Mouse (Mus musculus): Measurements from ENCODE around the gene Lta.
"Not testable (repeated sequence)": the region's sequence is repeated elsewhere in the genome, so short reads cannot be mapped to it uniquely, and the experiment has no call there.

The Lta gene

DNA sequence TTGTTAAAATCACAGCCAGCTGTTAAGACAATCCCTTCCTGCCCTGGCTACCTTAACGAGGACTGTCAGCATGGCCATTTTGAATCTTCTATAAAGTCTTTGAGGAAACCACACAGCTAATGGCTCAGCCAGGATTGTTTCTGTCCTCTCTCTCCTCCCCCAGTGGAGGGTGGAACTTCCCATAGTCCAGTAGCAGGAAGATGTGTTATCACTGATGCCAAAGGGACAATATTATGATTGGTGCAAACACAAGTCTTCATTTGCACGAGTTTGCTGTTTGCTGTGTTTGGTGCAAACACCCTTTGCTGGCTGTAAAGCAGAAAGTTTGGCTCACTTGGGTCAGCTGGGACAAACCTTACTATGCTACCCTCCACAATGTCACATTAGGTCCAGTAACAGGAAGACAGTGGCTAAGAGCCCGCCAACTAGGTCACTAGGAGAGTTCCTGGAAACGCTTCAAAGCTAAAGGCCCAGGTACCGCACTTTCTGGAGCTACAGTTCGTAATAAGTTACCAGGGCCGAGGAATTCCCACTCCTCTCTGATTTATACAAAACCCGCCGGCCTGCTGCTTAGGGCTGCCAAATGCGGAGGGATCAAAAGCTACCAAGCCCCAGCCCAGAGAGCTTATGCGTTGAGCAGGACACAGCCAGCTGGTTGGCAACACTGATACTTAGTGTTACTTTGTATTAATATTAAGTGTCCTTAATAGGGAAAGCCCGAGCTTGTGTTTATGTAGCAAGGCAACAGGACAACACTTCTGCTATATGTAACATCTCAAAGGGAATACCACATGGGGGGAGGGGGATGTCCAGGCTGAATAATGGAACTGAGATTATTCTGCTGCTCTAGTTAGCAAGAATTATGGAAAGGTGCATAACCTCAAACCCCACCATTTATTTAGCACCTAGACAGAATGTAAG, 35.5 kb upstream of the Lta start:
- no peak for DNase-seq (ENCODE audit: low spot score in 2 of 2)

DNA sequence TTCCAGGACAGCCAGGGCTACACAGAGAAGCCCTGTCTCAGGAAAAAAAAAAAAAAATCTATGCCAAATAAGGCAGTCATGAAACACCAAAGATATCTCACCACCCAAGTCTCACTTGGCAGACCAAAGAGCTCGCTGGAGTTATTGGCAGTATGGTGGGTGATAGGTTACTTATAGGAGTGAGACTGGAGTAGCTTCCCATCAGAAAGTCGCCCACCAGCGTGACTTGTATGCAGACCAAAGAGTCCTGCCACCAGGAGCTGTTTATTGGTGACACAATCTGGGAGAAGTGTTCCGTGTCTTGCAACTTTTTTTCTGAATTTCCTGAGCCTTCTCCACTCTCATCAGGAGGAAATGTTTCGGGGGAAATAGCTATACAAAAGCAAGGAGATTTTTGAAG, 34.5 kb upstream of the Lta start:
- DNase-seq (ENCODE audit: low spot score in 2 of 2): no peak

DNA sequence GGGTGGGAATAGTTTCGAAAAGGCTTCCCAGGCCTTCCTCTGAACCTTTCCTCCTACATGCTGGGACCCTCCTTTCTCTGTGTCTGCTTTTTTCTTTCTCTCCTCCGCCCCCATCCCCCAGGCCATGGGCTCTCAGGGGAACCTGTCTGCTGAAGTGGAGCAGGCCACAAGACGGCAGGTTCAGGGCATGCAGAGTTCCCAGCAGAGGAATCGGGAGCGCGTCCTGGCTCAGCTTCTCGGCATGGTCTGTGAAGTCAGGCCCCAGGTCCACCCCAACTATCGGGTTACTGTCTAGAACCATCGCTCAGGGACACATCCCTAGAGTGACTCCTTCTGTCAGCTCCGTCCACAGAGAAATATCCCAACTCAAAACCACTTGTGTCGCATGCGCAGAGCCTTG, 32.4 kb upstream of the Lta start:
- DNase-seq (ENCODE audit: low spot score in 2 of 2): no peak

DNA sequence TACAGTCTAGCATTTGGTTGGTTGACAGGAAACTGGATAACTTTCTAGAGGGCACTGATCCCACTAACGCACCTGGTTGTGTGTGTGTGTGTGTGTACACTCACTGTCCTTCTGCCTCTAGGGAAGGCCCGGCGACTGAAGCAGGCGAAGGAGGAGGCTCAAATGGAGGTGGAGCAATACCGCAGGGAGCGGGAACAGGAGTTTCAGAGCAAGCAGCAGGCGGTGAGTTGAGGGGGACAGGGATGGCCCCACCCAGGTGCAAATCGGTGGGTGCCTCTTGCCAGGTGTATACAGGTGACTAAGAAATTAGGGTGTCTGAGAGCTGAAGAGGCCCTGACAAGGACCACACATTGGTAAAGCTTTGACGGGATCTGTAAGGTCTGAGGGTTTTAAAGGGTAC, 31.8 kb upstream of the Lta start:
- DNase-seq (ENCODE audit: low spot score in 2 of 2): no peak

DNA sequence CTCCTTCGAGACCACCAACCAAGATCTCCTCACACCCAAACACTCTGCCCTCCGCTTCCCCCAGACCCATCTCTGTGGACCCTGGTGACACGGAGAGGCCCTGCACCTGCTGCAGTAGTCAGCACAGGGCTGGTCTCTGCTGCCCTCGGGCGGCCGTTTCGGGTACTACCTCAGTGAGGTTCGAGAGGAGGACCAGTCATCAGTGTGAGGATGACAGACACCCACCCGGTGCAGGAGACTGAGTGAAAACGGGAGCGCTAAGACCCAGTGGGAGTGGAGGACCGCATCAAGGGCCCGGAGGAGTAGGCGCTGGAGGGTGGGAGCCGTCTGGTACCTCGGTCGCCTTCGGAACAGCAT, 31.2 kb upstream of the Lta start:
- DNase-seq (ENCODE audit: low spot score in 2 of 2): peak; percentile 87 to 98

DNA sequence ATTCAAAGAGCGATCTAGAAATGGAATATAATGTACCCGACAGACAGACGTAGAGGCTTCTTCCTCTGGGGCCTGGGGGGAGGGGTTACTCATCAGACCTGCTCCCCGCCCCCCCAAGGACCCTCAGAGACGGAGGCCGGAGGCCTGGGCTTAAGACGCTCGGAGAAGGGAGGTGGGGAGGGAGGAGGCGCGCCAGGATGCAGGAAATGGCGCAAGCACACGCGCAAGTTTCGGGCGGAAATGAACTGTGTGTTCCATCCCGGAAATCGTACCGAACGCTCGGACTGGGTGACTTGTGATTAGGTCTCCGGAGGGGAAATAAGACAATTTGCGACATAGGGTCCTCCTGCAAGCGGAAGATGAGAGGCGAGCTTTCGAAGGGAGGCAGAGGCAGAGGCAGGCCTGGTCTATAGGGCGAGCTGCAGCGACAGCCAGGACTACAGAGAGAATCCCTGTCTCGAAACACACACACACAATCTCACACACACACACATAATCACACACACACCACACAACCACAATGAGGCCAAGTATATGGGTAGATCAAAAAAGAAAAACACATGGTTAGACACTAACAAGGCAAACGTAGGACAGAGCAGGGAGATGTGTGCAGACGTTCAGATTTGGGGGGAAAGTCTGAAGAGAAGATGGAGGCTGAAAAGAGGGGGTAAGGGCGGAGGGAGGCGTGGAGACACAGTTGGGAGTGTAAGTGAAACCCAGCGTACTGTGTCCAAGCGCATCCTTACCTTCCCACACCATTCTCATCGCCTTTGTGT, 30.7 kb upstream of the Lta start, which contains the start of gene Nfkbil1:
Gene Nfkbil1 (minus strand): TSS at position 179 of the 776 bp plus-strand sequence.
- DNase-seq (ENCODE audit: low spot score in 2 of 2): peak; percentile 88 to 90

DNA sequence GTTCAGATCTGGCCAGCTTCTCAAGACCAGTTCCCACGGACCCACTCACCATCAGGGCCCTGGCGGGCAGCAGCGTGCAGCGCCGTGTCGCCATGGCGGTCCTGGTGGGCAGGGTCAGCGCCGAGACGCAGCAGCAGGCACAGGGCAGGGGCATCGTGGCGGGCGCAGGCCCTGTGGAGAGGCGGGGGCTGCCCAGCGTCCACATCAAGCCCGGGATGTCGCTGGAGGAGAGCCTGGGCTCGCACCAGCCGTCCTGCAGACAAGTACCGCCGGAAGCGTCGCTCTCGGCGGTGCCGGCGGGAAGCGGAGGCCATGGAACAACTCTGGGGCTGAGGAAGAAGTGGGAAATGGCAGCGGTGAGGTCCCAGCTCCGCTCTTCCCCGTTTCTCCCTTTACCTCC, 29.8 kb upstream of the Lta start:
- DNase-seq (ENCODE audit: low spot score in 2 of 2): peak in 1 of 2 experiments; percentile 43

DNA sequence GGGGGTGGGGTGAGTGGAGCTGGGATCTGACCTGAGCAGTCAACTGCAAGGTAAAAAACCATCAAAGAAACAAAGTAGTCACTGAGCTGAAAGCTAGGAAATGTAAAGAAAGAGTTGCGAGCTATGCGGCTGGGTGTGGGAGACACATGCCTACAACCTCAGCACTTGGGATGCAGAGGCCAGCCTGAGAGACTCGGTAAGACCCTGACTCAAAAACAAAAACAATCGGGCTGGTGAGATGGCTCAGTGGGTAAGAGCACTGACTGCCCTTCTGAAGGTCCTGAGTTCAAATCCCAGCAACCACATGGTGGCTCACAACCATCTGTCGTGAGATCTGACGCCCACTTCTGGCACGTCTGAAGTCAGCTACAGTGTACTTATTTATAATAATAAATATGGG, 28.9 kb upstream of the Lta start:
- DNase-seq (ENCODE audit: low spot score in 2 of 2): not testable (repeated sequence)

DNA sequence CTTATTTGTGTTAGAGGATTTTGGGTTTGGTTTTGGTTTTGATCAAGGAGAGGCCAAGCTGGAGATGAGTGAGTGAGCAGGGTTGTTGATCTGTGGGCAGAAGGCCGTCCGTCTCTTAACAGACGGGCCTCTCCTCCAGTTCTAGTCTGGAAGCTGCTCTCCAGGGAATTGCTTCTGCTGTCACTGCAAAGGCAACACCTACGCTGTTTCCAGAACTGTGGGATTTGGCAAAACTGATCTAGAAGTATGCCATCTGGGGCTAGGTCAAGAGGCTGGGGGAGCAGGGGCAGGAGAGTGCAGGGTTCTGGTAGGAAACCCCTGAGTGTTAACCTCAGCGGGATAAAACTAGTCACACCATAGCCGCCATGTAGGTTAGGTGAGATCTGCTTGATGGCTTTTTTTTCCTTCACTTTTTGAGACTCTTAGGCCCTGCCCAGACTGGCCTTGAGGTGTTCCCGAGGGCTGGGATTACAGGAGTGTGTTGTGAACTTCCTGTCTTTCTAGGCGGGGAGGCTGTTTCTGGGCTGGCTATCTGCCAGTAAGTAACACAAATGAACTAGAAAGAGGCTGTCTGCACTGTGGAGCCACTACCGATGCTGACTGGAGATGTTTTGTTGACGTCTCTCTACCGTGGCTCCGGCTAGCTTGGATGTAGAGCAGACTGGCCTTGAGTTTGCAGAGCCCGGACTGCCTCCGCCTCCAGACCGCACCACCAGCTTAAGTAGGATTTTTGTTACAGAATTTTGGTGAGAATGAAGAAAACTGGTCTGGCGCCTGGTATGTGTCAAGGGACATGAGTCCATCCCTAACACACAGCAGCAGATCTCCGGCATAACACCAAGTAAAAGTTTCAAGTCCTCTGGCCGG, 28.2 kb upstream of the Lta start, which contains the start of gene Atp6v1g2:
Gene Atp6v1g2 (plus strand): TSS at position 547 of the 867 bp plus-strand sequence.
- no peak for DNase-seq (ENCODE audit: low spot score in 2 of 2)

DNA sequence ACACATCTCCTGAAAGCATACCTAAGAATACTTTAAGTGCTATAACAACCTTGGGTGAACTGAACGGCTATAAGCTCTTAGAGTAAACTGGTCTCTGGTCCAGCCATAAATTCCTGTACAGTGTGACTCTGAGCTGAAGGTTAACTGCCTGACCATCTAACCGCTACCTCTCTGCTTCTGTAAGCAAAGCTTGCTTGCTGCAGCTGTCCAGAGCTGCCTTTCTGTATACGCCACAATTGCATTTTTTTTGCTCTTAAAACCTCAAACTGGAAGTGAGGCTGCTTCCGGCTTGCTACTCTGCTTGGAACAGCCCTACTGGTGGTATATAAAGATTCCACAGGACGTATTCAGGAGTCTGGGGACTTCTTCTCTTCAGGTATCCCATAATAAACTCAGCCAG, 27.5 kb upstream of the Lta start:
- no peak for DNase-seq (ENCODE audit: low spot score in 2 of 2)

DNA sequence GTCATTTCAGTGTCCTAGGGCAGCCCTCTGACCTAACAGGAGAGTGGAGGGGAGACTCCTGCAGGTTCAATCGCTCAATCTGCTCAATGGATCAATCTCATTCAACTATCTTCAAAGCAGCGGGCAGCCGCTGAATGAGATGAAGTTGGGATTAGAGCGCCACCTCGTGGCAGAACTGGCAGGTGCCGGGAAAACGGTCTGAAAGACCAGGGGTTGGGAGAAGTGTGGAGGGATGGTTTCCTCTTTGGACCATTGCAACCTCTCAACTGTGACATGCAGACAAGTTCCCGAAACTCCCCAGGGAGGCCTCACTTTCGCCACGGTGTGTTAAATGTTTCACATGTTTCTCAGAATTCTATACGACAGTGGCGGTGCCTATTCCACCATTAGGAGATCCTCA, 26.9 kb upstream of the Lta start:
- DNase-seq (ENCODE audit: low spot score in 2 of 2): peak; percentile 69 to 91

DNA sequence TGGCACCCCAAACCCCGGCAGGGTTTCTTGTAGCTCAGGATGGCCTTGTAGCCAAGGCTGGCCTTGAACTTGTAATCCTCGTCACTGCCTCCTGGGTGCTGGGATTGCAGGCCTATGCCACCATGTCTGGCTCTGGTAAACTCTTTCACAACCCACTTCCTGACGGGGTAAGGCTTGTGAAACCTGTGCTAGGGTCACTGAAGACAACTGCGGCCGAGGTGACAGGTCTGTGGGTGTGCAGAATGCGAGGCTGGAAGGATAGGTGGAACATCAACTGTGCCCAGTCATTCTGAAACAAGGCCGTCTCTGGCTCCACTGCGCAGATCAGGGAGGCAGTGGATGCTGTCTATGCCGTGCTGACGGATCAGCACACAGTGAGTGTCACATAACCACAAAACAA, 25.9 kb upstream of the Lta start:
- DNase-seq (ENCODE audit: low spot score in 2 of 2): no peak

DNA sequence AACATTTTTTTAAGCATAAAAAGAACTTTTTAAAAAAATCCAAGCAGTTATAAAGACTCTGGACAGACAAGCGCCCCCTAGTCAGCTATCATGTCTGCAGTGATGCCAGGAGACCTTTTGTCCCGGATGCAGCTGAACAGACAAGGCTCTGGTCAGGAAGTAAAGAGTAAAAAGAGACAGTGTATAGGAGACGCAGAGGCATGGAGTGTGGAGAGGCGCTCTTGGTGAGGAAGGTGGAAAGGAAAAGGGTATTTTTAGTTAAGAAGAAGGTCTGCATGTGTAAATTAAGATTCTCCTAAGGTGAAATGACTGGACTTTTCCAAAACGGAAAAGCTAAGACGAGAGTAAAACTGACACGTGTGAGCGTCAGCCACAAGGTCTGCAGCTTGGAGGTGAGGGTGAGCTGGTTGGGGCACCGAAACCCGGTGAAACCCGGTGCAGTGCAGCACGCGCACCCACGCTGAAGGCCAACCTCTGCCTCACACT, 21.5 kb upstream of the Lta start:
- no peak for DNase-seq (ENCODE audit: low spot score in 2 of 2)

DNA sequence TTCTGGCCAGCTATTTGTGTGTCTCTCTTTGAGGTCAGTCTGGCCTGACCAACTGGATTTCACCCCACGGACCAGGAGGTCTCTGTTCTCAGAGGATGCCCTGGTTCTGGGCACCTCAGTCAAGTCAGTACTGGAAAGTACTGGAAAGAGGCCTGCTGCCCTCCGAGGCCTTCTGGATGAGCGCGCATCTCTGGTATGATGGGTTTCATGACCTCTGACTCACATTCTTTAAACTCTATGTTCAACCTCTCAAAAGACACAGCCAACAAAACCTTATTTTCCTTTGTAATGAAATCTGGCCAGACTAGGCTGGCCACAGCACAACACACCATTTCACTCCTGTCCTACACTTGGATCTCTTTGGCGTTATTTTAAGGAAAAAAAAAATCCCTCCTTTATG, 20.3 kb upstream of the Lta start:
- DNase-seq (ENCODE audit: low spot score in 2 of 2): no peak

DNA sequence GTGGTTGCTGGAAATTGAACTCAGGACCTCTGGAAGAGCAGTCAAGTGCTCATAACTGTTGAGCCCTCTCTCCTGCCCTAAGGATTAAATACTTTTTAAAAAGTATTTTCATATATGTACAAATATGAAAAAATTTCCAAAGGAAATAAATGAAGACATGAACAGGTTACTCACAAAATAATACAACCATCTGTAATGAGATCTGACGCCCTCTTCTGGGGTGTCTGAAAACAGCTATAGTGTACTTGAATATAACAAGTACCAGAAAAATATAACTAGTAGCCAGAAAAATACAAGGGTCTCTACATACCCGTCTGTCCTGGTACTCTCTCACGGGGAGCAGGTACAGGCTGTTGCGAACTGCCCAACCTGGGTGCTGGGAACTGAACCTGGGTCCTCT, 19.5 kb upstream of the Lta start:
- DNase-seq (ENCODE audit: low spot score in 2 of 2): no peak

DNA sequence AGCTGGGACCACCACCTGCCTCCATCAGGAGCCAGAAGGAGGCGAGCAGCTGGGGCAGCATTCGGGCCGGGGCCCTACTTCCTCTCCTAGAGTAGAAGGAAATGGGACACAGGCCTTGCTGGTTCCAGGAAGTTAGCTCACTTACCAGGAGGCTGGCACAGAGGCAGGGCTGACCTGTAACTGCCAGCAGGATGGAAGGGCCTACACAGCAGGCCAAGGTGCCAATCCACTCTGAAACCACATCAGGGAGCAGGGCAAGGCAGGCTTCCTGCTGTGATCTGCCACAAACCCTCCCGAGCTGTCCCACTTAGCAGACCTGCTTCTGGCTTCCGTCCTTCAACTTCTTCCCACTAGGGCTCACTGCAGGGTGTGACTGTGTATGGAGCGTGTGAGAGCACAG, 17.1 kb upstream of the Lta start:
- no peak for DNase-seq (ENCODE audit: low spot score in 2 of 2)

DNA sequence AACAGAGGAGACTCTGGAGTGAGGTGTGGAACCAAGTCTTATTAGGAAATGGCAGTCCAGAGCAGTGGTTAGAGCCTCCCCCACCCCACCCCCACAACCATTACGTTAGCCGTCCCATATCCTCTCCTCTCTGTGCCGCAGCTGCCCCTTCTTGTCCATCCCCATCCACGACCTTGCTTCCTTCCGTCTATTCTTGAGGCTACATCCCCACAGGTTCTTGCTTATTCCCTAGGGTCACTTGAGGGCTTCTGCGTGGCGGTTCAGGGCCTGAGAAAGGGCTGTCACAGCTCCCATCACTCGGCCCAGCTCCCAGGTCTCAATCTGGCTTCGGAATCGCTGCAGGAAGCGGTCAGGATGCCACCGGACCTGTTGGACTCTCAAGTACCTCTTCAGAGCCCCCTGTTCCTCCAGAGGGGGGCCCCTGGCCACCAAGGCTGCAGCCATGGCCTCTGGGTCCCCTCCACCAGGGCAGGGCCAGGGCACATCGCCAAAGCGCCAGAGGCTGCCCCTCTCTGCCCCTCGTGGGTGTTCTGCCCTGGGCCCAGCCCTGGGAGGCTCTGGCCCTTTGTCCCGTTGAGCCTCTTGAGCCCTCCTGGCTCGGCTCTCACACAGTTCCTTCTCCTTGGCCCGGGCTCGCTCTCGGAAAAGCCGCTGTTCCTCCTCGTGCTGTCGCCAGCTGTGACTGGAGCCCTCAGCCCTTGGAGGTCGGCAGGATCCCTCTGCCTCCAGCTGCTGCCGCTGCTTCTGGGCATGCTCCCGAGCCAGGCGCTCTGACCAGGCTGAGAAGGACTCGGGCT, 15.2 kb upstream of the Lta start, which contains the start of gene Gm16181:
Gene Gm16181 (plus strand): TSS at position 679 of the 797 bp plus-strand sequence.
- peak in 1 of 2 experiments; percentile 59 for DNase-seq (ENCODE audit: low spot score in 2 of 2)

DNA sequence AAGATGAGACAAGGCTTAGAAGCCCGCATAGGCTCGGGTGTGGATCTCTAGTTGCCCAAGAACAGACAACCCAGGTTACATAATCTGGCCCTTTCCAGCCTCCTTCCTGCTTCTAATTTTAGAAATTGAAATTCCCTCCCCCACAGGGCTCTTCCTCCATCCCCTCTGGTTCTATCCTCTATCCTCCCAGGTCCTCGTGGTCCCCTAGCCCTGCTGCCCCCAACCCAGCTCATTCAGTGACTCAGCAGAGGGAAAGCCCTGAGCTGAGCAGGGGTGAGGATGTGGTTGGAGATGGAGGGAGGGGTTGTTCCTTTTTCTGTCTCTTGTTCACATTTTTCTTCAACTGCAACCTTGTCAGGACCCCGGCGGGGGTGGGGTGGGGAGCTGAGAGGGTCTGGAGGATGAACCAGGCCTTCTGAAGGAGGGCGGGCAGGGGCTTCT, 14.5 kb upstream of the Lta start:
- DNase-seq (ENCODE audit: low spot score in 2 of 2): no peak

DNA sequence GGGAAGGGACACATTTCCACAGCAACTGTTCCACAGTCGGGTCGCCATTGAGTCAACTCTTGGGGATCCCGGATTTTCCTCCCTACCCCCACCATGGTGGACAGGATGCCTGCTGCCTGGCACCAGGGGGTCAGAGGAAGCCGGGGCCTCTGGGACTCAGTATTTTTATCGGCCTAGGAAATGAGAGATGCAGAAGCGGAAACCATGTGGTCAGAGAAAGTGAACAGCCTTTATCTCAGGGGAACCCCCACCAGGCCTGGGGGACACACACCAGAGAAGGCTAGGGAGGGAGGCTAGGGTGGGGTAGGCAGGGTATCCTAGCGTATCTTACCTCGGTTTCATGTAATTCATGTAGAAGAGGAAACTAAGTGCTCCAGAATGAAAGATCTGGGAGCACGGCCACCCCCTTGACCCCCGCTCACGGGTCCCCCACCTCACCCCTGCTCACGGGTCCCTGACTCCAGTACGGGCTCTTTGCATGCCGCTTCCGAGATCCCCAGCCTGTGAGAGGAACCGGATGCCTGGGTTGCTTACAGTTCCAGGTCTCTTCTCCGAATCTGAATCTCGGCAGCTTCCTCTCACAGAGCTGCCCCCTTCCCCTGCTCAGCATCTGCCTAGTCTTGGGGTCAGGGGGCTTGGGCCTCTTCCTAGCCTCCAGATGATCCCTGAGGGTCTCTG, 13.5 kb upstream of the Lta start:
- no peak for DNase-seq (ENCODE audit: low spot score in 2 of 2)

DNA sequence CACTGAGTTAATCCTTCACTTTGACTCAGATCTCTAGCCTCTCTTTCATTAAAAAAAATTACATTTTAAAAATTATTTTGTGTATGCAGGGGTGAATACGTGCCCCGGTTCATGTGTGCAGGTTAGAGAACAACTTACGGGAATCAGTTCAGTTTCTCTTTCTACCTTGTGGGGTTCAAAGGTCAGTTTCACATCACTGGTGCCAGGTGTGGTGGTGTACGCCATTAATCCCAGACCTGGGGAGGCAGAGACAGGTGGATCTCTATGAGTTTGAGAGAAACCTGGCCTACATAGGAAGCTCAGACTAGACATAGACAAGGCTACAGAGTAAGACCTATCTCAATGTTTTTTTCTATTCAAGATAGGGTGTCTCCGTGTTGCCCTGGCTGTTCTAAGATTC, 7.9 kb upstream of the Lta start:
- DNase-seq (ENCODE audit: low spot score in 2 of 2): no peak

Measured in urinary bladder, postnatal 4 days (tissue).